In the genomic region with DNA sequence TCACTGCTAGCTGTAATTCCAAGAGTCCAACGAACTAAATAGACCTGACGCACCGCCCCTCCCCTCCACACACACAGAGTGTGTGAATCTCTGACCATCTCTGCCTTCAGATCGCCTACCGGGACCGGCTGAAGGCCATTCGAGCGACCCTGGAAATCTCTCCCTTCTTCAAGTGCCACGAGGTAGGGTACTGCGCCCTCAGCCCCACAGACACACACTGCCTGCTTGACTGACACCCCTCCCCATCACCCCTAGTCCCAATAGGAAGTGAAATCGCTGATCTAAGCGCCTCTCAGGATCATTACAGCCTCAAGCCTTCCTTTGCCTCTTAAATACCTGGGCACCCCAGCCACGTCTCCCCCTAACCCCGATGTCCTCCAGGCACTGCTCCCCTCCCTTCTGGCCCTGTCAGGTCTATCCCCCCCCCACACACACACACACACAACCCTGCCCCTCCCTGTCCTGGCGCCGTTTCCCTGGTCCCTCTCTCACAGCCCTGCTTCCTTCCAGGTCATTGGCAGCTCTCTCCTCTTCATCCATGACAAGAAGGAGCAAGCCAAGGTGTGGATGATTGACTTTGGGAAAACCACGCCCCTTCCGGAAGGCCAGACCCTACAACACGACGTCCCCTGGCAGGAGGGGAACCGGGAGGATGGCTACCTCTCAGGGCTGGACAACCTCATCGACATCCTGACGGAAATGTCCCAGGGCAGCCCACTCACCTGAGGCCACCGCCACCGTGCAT, we compare ENCODE assay signal across 8 mouse cellular contexts.
DNase-seq lines count a peak whose midpoint lies in the region; ATAC-seq and TF ChIP-seq lines count a peak whose summit lies in the region.

No protein-coding gene starts in this region.

- 0 out of 2 replicates have a peak overlapping the region, but pooled peaks have one; percentile 0 for H3K27ac ChIP-seq in heart, embryonic 11.5 days (ENCODE audit: low read depth, low read length)
- H3K27ac ChIP-seq in testis, adult 2 months (ENCODE audit: control insufficient read depth, insufficient read depth, low read depth, low read length) = no peak overlapping the region
- 0 out of 2 replicates have a peak overlapping the region, but pooled peaks have one; percentile 7 for H3K27ac ChIP-seq in limb, embryonic 10.5 days

- H3K9me3 ChIP-seq in heart, embryonic 11.5 days (replicated peaks; ENCODE audit: control insufficient read depth, low read length) = no peaks in the 10 kb centered on the region
- H3K9me3 ChIP-seq in limb, embryonic 10.5 days (replicated peaks) = no peaks in the 10 kb centered on the region

- H3K4me3 ChIP-seq in heart, embryonic 11.5 days (ENCODE audit: low read depth, low read length) = no peak overlapping the region
- H3K4me3 ChIP-seq in testis, adult 2 months (ENCODE audit: control insufficient read depth, low read depth, low read length) = peak overlapping the region; percentile 73
- no peak overlapping the region for H3K4me3 ChIP-seq in limb, embryonic 10.5 days

- no peak overlapping the region; the same call in 1 of the 2 replicates for H3K4me2 ChIP-seq in heart, embryonic 11.5 days

- H3K36me3 ChIP-seq in heart, embryonic 11.5 days (ENCODE audit: control insufficient read depth, insufficient read depth, low read length) = no peaks in the 10 kb centered on the region
- H3K36me3 ChIP-seq in testis, adult 2 months (ENCODE audit: control insufficient read depth, insufficient read depth, low read length) = no peaks in the 10 kb centered on the region
- H3K36me3 ChIP-seq in limb, embryonic 10.5 days = peaks cover 61% of the 10 kb centered on the region

- no peak overlapping the region for H3K9ac ChIP-seq in heart, embryonic 11.5 days (ENCODE audit: low read depth, low read length)

- ATAC-seq in heart, embryonic 11.5 days (replicated peaks; ENCODE audit: insufficient number of reproducible peaks, low FRiP score, low TSS enrichment) = no peak

- no peak for DNase-seq in heart, adult 8-10 months (ENCODE audit: low spot score)
- no peak for DNase-seq in testis, postnatal 10 days (ENCODE audit: low spot score)
- no peak for DNase-seq in limb, embryonic 10.5 days (ENCODE audit: low spot score)
- DNase-seq in yolk sac, embryonic 10.5 days (ENCODE audit: low spot score) = no peak
- DNase-seq in spleen, adult 18-20 months = no peak
- DNase-seq in gastrocnemius, postnatal 10 days = no peak

- peaks cover 18% of the 10 kb centered on the region for H3K4me1 ChIP-seq in heart, embryonic 11.5 days (ENCODE audit: control insufficient read depth, insufficient read depth, low read length)
- H3K4me1 ChIP-seq in testis, adult 2 months (ENCODE audit: control insufficient read depth, insufficient read depth, low read length) = peaks cover 15% of the 10 kb centered on the region
- peaks cover 26% of the 10 kb centered on the region for H3K4me1 ChIP-seq in limb, embryonic 10.5 days

- no peak for TF ChIP-seq CTCF in testis, adult 2 months (IDR thresholded peaks at IDR 0.05; ENCODE audit: control insufficient read depth, insufficient read depth, insufficient replicate concordance, low read depth, low read length)

- no peak for TF ChIP-seq POLR2A in testis, adult 2 months (IDR thresholded peaks at IDR 0.05; ENCODE audit: control insufficient read depth, low read depth, low read length)

- 53% methylated on average over 25 of the region's 25 CpGs for WGBS in heart, embryonic 11.5 days (ENCODE audit: insufficient replicate concordance)
- WGBS in limb, embryonic 10.5 days = 59% methylated on average over 25 of the region's 25 CpGs

- 0 out of 2 replicates have a peak, but pooled peaks cover 4% of the 10 kb centered on the region for H3K27me3 ChIP-seq in heart, embryonic 11.5 days (ENCODE audit: control insufficient read depth, insufficient read depth, low read length)
- no peaks in the 10 kb centered on the region for H3K27me3 ChIP-seq in testis, adult 2 months (ENCODE audit: control insufficient read depth, insufficient read depth, low read length)
- no peaks in the 10 kb centered on the region for H3K27me3 ChIP-seq in limb, embryonic 10.5 days (ENCODE audit: low read depth, poor library complexity, severe bottlenecking)
